Comparison of ENCODE assay signal across 8 mouse cellular contexts in the genomic region with DNA sequence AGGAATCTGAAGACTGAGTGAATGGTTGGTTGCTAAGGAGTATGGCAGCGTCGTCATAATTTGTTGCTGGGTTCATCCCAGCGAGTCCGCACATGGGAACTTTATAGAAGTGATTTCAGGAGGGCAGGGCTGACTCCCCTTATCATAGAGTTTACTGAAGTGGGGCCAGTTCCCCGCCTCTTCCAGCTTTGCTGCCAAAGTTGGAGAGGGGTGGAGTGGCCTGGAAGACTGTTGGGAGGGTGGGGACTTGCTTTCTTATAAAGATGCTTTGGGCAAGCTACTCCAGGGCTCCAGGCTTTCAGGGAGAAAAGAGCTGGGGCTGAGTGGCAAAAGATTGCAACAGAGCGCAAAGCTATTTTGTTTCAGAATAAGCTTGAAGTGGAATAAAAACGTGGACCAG. TPM values are rescaled to one million over a fixed set of nuclear protein-coding genes. Genes with fewer than 3 reads are reported as not detected.
A peak's percentile ranks its signal among the peaks of the same experiment; 100 is the strongest.
DNase-seq lines count a peak whose midpoint lies in the region; ATAC-seq lines count a peak whose summit lies in the region.

No protein-coding gene starts in this region.

- no peak overlapping the region for H3K9ac ChIP-seq in intestine, embryonic 15.5 days
- peak overlapping the region; percentile 47; the same call in 1 of the 2 replicates for H3K9ac ChIP-seq in lung, embryonic 15.5 days
- H3K9ac ChIP-seq in stomach, embryonic 14.5 days (replicated peaks; ENCODE audit: low read depth, low read length) = no peak overlapping the region

- H3K4me2 ChIP-seq in intestine, embryonic 15.5 days (replicated peaks) = peak overlapping the region; percentile 96
- H3K4me2 ChIP-seq in lung, embryonic 15.5 days = peak overlapping the region; percentile 99
- peak overlapping the region; percentile 98 for H3K4me2 ChIP-seq in stomach, embryonic 14.5 days (replicated peaks; ENCODE audit: low read depth, low read length)

- 29% methylated on average over 7 of the region's 7 CpGs for WGBS in intestine, embryonic 15.5 days
- whole genome bisulfite sequencing in lung, embryonic 15.5 days = 10% methylated on average over 7 of the region's 7 CpGs
- WGBS in stomach, embryonic 14.5 days = 28% methylated on average over 7 of the region's 7 CpGs

- peaks cover 13% of the 10 kb centered on the region for H3K4me1 ChIP-seq in intestine, embryonic 15.5 days (replicated peaks)
- peaks cover 17% of the 10 kb centered on the region for H3K4me1 ChIP-seq in lung, embryonic 15.5 days
- no peaks in the 10 kb centered on the region for H3K4me1 ChIP-seq in stomach, embryonic 14.5 days (ENCODE audit: control insufficient read depth, insufficient read depth, low read length)

- H3K27me3 ChIP-seq in intestine, embryonic 15.5 days (replicated peaks) = no peaks in the 10 kb centered on the region
- H3K27me3 ChIP-seq in lung, embryonic 15.5 days = peaks cover 8% of the 10 kb centered on the region; the same call in 1 of the 2 replicates
- H3K27me3 ChIP-seq in stomach, embryonic 14.5 days (ENCODE audit: control insufficient read depth, insufficient read depth, low read length) = no peaks in the 10 kb centered on the region

- peak; percentile 3 for DNase-seq in kidney, adult 18-20 months
- no peak for DNase-seq in kidney, adult 11 months
- DNase-seq in heart, adult 18-20 months = peak; percentile 55 to 59
- no peak for DNase-seq in spleen, postnatal 36 days (ENCODE audit: low spot score in 2 of 2)

- no peaks in the 10 kb centered on the region for H3K9me3 ChIP-seq in intestine, embryonic 15.5 days
- H3K9me3 ChIP-seq in lung, embryonic 15.5 days = no peaks in the 10 kb centered on the region
- H3K9me3 ChIP-seq in stomach, embryonic 14.5 days (ENCODE audit: control insufficient read depth, low read depth, low read length) = no peaks in the 10 kb centered on the region

- no peak overlapping the region for H3K4me3 ChIP-seq in intestine, embryonic 15.5 days (replicated peaks)
- H3K4me3 ChIP-seq in lung, embryonic 15.5 days = peak overlapping the region; percentile 58
- peak overlapping the region; percentile 50 for H3K4me3 ChIP-seq in stomach, embryonic 14.5 days (ENCODE audit: low read depth, low read length)

- H3K27ac ChIP-seq in intestine, embryonic 15.5 days = no peak overlapping the region
- peak overlapping the region; percentile 91 for H3K27ac ChIP-seq in lung, embryonic 15.5 days
- no peak overlapping the region for H3K27ac ChIP-seq in stomach, embryonic 14.5 days (ENCODE audit: low read length)

- ATAC-seq in intestine, embryonic 15.5 days = no peak
- peak; percentile 85 for ATAC-seq in lung, embryonic 15.5 days (ENCODE audit: borderline replicate concordance, extremely low read depth, low FRiP score, low TSS enrichment)
- no peak for ATAC-seq in stomach, embryonic 14.5 days (ENCODE audit: insufficient number of reproducible peaks, insufficient read depth, low FRiP score, low read depth)
- no peak for ATAC-seq in megakaryocyte-erythroid progenitor cell, adult 5-6 weeks (replicated peaks; ENCODE audit: low FRiP score, low TSS enrichment, poor library complexity, severe bottlenecking)

- H3K36me3 ChIP-seq in intestine, embryonic 15.5 days = no peaks in the 10 kb centered on the region
- H3K36me3 ChIP-seq in lung, embryonic 15.5 days = no peaks in the 10 kb centered on the region
- H3K36me3 ChIP-seq in stomach, embryonic 14.5 days (ENCODE audit: control insufficient read depth, insufficient read depth, low read length) = no peaks in the 10 kb centered on the region

RNA-seq across cellular contexts. Expression of gene Adamtsl1, which starts 0.7 kb away (rescaled TPM):
- total RNA-seq in heart, adult 18-20 months (2021) = 1 to 10 TPM; 1.1 to 2.9 TPM
- 7.7 and 8.5 TPM in 2 replicates for polyA plus RNA-seq in intestine, embryonic 15.5 days (2015; fragmentation: Nextera tagmentation; extraction: Ambion mirVana)
- polyA plus RNA-seq in lung, embryonic 15.5 days (2015; fragmentation: Nextera tagmentation; extraction: Ambion mirVana) = 14.1 and 17.6 TPM in 2 replicates
- polyA plus RNA-seq in stomach, embryonic 14.5 days (2014; fragmentation: Nextera tagmentation; extraction: Ambion mirVana) = 32.0 and 33.3 TPM in 2 replicates
- total RNA-seq in megakaryocyte-erythroid progenitor cell, adult 5-6 weeks (2014; fragmentation: Nextera tagmentation) = not detected in 2 replicates
- total RNA-seq in megakaryocyte-erythroid progenitor cell, adult 5-6 weeks (2017) = 0.76 TPM in 1 of 2 replicates, not detected in the other

Comparison
In these comparisons a context has a peak if more than half of its experiments do, and no peak if none do; other contexts are left out.
1. DNase-seq: peak in kidney, adult 18-20 months (single experiment) and heart, adult 18-20 months (2 of 2); none in kidney, adult 11 months (single experiment) and spleen, postnatal 36 days (0 of 2).
2. Peak in every context shown above with its lines, with median percentiles within 50 percentile points of each other: H3K4me2 ChIP-seq.